8 mouse cellular contexts compared by ENCODE assay signal in the genomic region with DNA sequence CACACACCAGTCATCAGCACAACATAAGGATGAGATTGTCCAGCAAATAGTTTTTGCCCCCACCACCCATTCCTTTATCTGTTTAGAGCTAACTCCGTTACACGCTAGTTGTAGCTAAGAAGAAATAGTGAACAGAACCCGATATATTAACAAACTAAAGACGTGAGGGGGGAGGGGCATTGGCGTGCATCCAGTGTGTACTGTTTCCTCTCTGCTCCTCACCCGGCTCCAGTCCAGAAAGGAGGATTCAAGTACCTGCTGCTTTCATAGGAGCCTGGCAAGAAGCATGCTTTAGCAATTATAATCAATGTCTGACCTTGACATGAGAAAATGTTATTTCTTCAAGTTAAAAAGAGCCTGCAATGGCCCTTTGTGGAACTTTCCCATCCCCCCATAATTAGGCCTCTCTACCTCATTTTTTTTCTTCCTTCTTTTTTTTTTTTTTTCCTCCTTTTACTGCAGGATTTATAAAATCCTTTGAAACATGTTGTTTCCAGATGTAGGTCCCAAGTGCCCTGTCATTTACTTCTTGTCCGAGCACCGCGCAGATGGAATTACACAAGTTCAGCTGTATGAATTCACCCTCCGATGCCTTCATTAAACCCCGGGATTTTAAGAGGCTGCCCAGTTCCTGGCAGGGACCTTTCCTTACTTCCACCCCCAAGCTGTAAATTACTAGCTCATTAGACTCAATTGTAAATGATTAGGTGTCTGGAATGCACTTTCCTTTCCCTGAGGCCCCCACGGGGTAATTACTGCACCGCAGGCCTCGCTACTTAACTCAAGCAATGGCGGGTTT.
A peak's percentile ranks its signal among the peaks of the same experiment; 100 is the strongest.
DNase-seq lines count a peak whose midpoint lies in the region; ATAC-seq and TF ChIP-seq lines count a peak whose summit lies in the region.

No protein-coding gene starts in this region.

- TF ChIP-seq POLR2A in lung, adult 2 months (IDR thresholded peaks at IDR 0.05; ENCODE audit: borderline replicate concordance, extremely low read depth, low read depth, low read length), result no peak

- H3K9me3 ChIP-seq in lung, embryonic 14.5 days (ENCODE audit: low read depth, low read length), result no peaks in the 10 kb centered on the region
- no peaks in the 10 kb centered on the region for H3K9me3 ChIP-seq in forebrain, embryonic 14.5 days (replicated peaks; ENCODE audit: control insufficient read depth, low read length)

- peaks cover 12% of the 10 kb centered on the region for H3K4me1 ChIP-seq in lung, embryonic 14.5 days (ENCODE audit: insufficient read depth)
- H3K4me1 ChIP-seq in lung, adult 2 months (ENCODE audit: control insufficient read depth, insufficient read depth, low read length), result no peaks in the 10 kb centered on the region
- H3K4me1 ChIP-seq in forebrain, embryonic 14.5 days (ENCODE audit: control insufficient read depth, insufficient read depth, low read length), result peaks cover 19% of the 10 kb centered on the region; the same call in 1 of the 2 replicates

- no peak for TF ChIP-seq CTCF in lung, embryonic 14.5 days (IDR thresholded peaks at IDR 0.05; ENCODE audit: low read depth)
- TF ChIP-seq CTCF in lung, adult 2 months (IDR thresholded peaks at IDR 0.05; ENCODE audit: insufficient read depth, low read length), result no peak

- peak; percentile 74 for DNase-seq in lung, embryonic 14.5 days
- DNase-seq in lung, adult 2 months, result no peak
- peak; percentile 94 for DNase-seq in forebrain, embryonic 14.5 days (ENCODE audit: low spot score)
- DNase-seq in kidney, postnatal 14 days, result peak; percentile 42
- peak; percentile 80 for DNase-seq in retina, embryonic 14.5 days (ENCODE audit: low spot score)
- DNase-seq in MN1 (ENCODE audit: low spot score), result no peak
- no peak for DNase-seq in spleen, adult 18-20 months
- DNase-seq in spleen, adult 12 weeks (ENCODE audit: low spot score), result no peak

- ATAC-seq in lung, embryonic 14.5 days (ENCODE audit: insufficient read depth), result no peak
- ATAC-seq in forebrain, embryonic 14.5 days, result peak; percentile 89

- H3K9ac ChIP-seq in lung, embryonic 14.5 days, result no peak overlapping the region
- no peak overlapping the region for H3K9ac ChIP-seq in forebrain, embryonic 14.5 days (ENCODE audit: low read length)

- no peaks in the 10 kb centered on the region for H3K36me3 ChIP-seq in lung, embryonic 14.5 days (ENCODE audit: insufficient read depth)
- H3K36me3 ChIP-seq in forebrain, embryonic 14.5 days (ENCODE audit: control insufficient read depth, insufficient read depth, low read length), result no peaks in the 10 kb centered on the region

- peak overlapping the region; percentile 48; the same call in 1 of the 2 replicates for H3K27ac ChIP-seq in lung, embryonic 14.5 days (ENCODE audit: low read depth)
- H3K27ac ChIP-seq in forebrain, embryonic 14.5 days (ENCODE audit: low read depth, low read length), result peak overlapping the region; percentile 44; the same call in 1 of the 2 replicates

- peak overlapping the region; percentile 40 for H3K4me2 ChIP-seq in lung, embryonic 14.5 days
- H3K4me2 ChIP-seq in forebrain, embryonic 14.5 days (ENCODE audit: low read length), result peak overlapping the region; percentile 29

- H3K27me3 ChIP-seq in lung, embryonic 14.5 days (ENCODE audit: insufficient read depth, low read length), result no peaks in the 10 kb centered on the region
- no peaks in the 10 kb centered on the region for H3K27me3 ChIP-seq in forebrain, embryonic 14.5 days (replicated peaks; ENCODE audit: control insufficient read depth, insufficient read depth, low read length)

- WGBS in lung, embryonic 14.5 days, result 20% methylated on average over 15 of the region's 15 CpGs
- 44% methylated on average over 15 of the region's 15 CpGs for WGBS in lung, adult 2 months
- 1% methylated on average over 15 of the region's 15 CpGs for WGBS in forebrain, embryonic 14.5 days

- no peak overlapping the region for H3K4me3 ChIP-seq in lung, embryonic 14.5 days (ENCODE audit: low read depth, low read length)
- no peak overlapping the region for H3K4me3 ChIP-seq in lung, adult 2 months (replicated peaks; ENCODE audit: extremely low read depth, low read depth, low read length)
- H3K4me3 ChIP-seq in forebrain, embryonic 14.5 days (ENCODE audit: low read depth, low read length), result no peak overlapping the region

Comparison
In these comparisons a context has a peak if more than half of its experiments do, and no peak if none do; other contexts are left out.
1. DNase-seq: peak in lung, embryonic 14.5 days (single experiment), forebrain, embryonic 14.5 days (single experiment), kidney, postnatal 14 days (single experiment) and retina, embryonic 14.5 days (single experiment); none in lung, adult 2 months (single experiment), MN1 (single experiment), spleen, adult 18-20 months (0 of 2) and spleen, adult 12 weeks (single experiment).